Mouse (Mus musculus) left cerebral cortex, postnatal 36 days (tissue): ENCODE measurements around the gene Ezr. TPM values are rescaled to one million over a fixed set of nuclear protein-coding genes. Genes with fewer than 3 reads are reported as not detected.

Experiments used
- DNase-seq, 2 experiments: peaks; one replicate each; pipeline ENCODE4 v3.0.0; 2021 to 2022; ENCODE audit warnings: low spot score in 2 of 2, mixed read lengths in 1 of 2
- intact Hi-C: fragments of 180-260 bp; cut with DNase I; formaldehyde crosslinking; loops from one replicate; pipeline ENCODE4 v1.15.1; 2025
- total RNA-seq, 2 experiments: library from RNA; stranded (reverse); gene quantifications; 2 replicates each; pipeline ENCODE4 v1.2.3; 2021

The Ezr gene
- total RNA-seq, 2 experiments from 2014 or later = 51.1 to 51.8 TPM

DNA sequence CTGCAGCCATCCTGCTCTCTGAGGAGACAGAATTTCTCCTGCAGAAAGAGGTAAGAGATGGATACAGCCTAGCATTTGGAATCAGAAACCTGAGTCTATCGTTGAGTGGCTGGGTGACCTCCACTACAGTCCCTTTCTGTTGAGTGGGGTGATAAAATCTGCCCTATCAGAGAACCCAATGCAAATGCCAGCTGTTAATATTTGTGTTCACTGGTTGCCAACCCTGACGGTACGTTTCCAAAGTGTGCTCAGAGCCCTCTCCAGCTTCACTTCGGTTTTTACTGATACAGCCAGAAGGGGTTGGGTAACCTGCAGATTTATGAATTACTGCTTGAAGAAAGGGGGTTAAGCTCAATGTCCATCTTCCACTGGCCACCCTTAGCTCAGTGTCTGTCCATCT, 14.9 kb upstream of the Ezr start:
- intact Hi-C loops = no loop called here
- DNase-seq = no peak

GRCm38 (mm10) chr17:6794160-6794751, 11.7 kb upstream of the Ezr start:
- DNase-seq = no peak
- intact Hi-C loops = no loop called here

DNA sequence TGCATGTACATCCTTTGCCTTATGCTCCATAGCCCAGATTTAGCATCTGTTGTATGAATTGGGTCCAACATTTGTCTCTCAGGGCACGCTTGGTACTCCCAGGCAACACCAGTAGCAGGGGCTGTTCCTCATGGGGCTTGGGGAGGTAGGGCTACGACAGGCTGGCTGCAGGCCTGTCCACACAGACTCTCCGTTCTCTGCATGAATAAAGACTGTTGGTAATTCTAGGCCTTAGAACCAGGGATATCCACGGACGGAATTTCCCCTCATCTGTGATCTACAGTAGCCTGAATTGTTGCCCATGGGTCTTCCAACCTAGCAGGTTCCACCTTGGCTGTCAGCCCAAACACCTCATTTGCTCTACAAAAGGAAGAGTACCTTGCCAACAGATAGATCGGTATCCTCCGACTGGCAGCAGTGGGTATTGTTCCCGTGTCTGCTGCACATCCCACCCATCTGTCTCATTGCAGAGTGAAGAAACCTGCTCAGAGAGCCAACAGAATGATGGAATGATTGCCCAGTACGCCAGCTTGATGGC, 7.1 kb upstream of the Ezr start:
- intact Hi-C loops = no loop called here
- no peak for DNase-seq

DNA sequence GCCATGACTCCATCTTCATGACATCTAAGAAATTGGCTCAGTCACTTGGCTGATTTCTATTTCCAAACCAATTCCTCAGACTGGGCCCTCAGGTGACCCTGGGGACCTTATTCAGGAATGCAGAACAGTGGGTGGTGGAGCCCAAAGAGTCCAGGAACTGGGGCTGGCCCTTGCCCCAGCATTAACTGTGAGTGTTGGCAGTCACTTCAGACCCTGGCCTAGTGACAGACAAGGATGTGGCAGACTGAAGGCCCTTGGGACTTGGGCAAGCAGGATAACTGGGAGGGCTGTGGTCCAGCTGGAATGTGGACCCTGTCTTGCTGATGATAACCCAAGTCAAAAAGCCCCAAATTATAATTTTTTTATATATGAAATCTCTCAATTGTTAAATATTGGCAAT, 6.5 kb upstream of the Ezr start:
- intact Hi-C loops = no loop called here

GRCm38 (mm10) chr17:6787241-6787640, 4.7 kb upstream of the Ezr start:
- DNase-seq = no peak
- intact Hi-C loops = no loop called here

More for the DNA sequence above, 6.5 kb upstream of the Ezr start:
- DNase-seq = no peak

DNA sequence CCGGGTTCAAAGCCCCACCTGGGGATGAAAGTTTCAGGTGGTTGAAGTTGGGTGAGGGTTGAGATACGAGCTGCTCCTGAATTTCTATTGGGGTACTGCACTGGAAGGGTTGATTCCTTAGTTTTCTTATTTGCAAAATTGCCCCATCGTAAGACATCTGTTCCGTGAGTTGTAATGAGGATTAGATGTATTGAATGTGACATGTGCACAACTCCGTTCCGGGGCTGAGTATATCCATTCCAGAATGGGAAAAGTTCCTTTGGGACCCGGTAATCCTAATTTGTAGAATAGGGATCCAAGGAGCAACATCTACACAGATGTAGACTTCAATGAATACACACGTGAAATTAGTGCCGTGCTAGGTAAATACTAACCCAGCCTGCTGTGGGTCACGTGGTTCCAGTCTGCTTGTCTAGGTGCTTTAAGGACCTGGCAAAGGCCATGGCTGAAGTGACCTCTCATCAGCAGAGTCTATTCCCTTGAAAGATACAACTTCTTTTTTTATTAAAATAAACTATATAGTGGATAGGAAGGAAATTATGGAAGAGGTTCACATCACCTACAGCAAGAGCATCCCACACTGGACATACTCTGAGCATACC, 1.3 kb upstream of the Ezr start:
- no peak for DNase-seq
- intact Hi-C loops = loop anchor here (5.0 kb wide), 1 partner anchor 43 kb away; no protein-coding TSS in a partner anchor

GRCm38 (mm10) chr17:6783006-6783661, 550 bp upstream of the Ezr start:
- peak in 1 of 2 experiments; percentile 16 for DNase-seq
- intact Hi-C loops = loop anchor here (5.0 kb wide), 1 partner anchor 44 kb away; no protein-coding TSS in a partner anchor

DNA sequence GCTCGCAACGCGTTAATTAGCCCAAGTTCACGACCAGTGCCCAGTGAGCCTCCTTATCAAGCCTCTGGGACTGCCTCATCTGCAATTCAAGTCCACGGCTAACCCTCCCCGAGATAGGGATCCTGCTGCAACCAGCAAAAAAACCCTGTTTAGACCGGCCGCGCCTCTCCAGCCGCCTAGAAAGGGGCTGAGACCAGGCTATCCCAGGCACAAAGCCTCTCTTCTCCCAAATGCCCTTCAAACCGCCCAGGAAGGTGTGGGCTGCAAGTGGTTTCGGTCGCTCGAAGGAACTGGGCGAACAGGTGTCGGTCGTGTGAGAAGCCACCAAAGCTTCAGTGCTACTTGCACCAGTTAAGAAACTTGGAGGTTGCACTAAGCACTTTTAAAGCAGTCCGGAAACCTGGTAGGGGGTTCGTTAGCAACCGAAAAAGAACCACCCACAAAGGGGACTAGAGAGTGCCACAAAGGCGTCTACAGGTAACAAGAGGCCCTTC, 504 bp downstream of the Ezr start:
- intact Hi-C loops = loop anchor here (5.0 kb wide), 1 partner anchor 45 kb away; no protein-coding TSS in a partner anchor
- DNase-seq = no peak

DNA sequence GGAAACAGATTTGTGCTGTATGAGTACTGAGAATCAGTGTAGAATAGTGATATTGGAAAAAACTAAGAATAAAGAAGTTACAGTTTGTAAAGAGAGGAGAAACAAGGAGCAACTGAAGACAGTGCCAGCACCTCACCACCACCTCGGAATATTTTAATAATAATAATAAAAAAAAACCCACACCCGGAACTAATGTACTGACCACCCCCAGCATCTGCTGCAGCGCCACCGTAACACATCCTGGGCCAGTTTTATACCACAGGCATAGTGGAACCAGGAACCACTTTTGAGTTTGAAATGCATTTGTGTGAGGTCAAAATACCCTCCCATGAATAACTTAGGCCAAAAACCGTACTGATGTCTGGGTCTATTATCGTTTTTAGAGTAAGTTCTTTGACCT, 1.3 kb downstream of the Ezr start:
- intact Hi-C loops = loop anchor here (5.0 kb wide), 1 partner anchor 46 kb away; no protein-coding TSS in a partner anchor
- DNase-seq = no peak

GRCm38 (mm10) chr17:6780521-6781115, 2.0 kb downstream of the Ezr start:
- intact Hi-C loops = loop anchor here (5.0 kb wide), 1 partner anchor 47 kb away; no protein-coding TSS in a partner anchor
- no peak for DNase-seq

- intact Hi-C loops = loop anchor here (5.0 kb wide), 2 partner anchors 48 to 108 kb away; no protein-coding TSS in a partner anchor
- DNase-seq = no peak
Measured at GRCm38 (mm10) chr17:6779632-6780031, 3.0 kb downstream of the Ezr start.

GRCm38 (mm10) chr17:6778771-6779509, 3.6 kb downstream of the Ezr start:
- peak; percentile 20 to 21 for DNase-seq
- intact Hi-C loops = loop anchor here (5.0 kb wide), 1 partner anchor 108 kb away; no protein-coding TSS in a partner anchor

DNA sequence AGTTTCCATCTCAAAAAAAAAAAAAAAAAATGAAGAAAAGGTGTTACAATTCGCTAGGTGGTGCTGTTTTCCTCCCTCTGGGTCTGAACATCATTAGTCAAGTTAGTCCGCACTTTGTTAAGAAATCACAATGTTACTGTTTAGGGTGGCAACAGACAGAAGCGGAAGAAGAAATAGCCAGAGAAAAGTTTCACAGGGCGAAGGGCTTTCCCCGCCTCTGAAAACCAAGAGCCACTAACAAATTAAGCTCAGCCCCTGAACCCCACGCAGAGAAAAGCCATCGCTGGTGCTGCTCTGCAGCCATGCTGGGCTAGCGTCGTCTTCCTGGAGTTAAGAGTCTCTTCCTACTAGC, 4.3 kb downstream of the Ezr start:
- DNase-seq = peak in 1 of 2 experiments; percentile 14
- intact Hi-C loops = loop anchor here (5.0 kb wide), 1 partner anchor 109 kb away; no protein-coding TSS in a partner anchor

- intact Hi-C loops = loop anchor here (5.0 kb wide), 1 partner anchor 110 kb away; no protein-coding TSS in a partner anchor
- DNase-seq = no peak
Measured at GRCm38 (mm10) chr17:6777629-6778331, 4.8 kb downstream of the Ezr start.

GRCm38 (mm10) chr17:6777061-6777460, 5.5 kb downstream of the Ezr start:
- intact Hi-C loops = loop anchor here (5.0 kb wide), 1 partner anchor 110 kb away; no protein-coding TSS in a partner anchor
- DNase-seq = no peak

- intact Hi-C loops = loop anchor here (5.0 kb wide), 1 partner anchor 111 kb away; no protein-coding TSS in a partner anchor
- DNase-seq = no peak
Measured at GRCm38 (mm10) chr17:6776576-6776975, 6.0 kb downstream of the Ezr start.

GRCm38 (mm10) chr17:6776123-6776522, 6.5 kb downstream of the Ezr start:
- intact Hi-C loops = loop anchor here (5.0 kb wide), 1 partner anchor 111 kb away; no protein-coding TSS in a partner anchor
- DNase-seq = no peak

- no peak for DNase-seq
- intact Hi-C loops = loop anchor here (5.0 kb wide), 1 partner anchor 112 kb away; no protein-coding TSS in a partner anchor
Measured at GRCm38 (mm10) chr17:6775671-6776070, 6.9 kb downstream of the Ezr start.
